Mouse (Mus musculus) spleen, postnatal 14 days (tissue): ENCODE measurements around the gene Ubxn1.

ENCODE experiments used
- DNase-seq, 2 experiments: peaks; one replicate each; pipeline ENCODE4 v3.0.0; 2021 to 2022; ENCODE audit warnings: low spot score in 2 of 2

Gene Ubxn1

GRCm38 (mm10) chr19:8898576-8898975 is 27.3 kb downstream of the Ubxn1 start:
- DNase-seq = no peak

- no peak for DNase-seq
Observed at GRCm38 (mm10) chr19:8899079-8899478, 27.8 kb downstream of the Ubxn1 start.

GRCm38 (mm10) chr19:8903412-8903811 is 32.1 kb downstream of the Ubxn1 start:
- no peak for DNase-seq

GRCm38 (mm10) chr19:8908531-8908930 is 37.2 kb downstream of the Ubxn1 start:
- DNase-seq = no peak

- no peak for DNase-seq
Observed at GRCm38 (mm10) chr19:8911810-8912209, 40.5 kb downstream of the Ubxn1 start.

GRCm38 (mm10) chr19:8914212-8914611 is 42.9 kb downstream of the Ubxn1 start:
- no peak for DNase-seq

GRCm38 (mm10) chr19:8919000-8919399 is 47.7 kb downstream of the Ubxn1 start:
- DNase-seq = no peak

- no peak for DNase-seq
Observed at GRCm38 (mm10) chr19:8919684-8920072, 48.4 kb downstream of the Ubxn1 start.

GRCm38 (mm10) chr19:8920073-8920736 is 48.9 kb downstream of the Ubxn1 start, which contains the start of gene B3gat3:
Gene B3gat3 (plus strand): TSS chr19:8920374.
- peak; percentile 76 to 85 for DNase-seq

- DNase-seq = no peak
Observed at GRCm38 (mm10) chr19:8920836-8921291, 49.6 kb downstream of the Ubxn1 start.

GRCm38 (mm10) chr19:8921741-8922140 is 50.4 kb downstream of the Ubxn1 start:
- DNase-seq = no peak
